Mouse (Mus musculus) CH12.LX (cell line): ENCODE results near the gene Cfap61. TPM values are rescaled to one million over a fixed set of nuclear protein-coding genes. Genes with fewer than 3 reads are reported as not detected.

Experiments used
- DNase-seq: peaks from one replicate; pipeline ENCODE4 v3.0.0-alpha.2; 2013; ENCODE audit errors: extremely low read depth
- H3K27ac ChIP-seq: 2 replicates; pipeline ENCODE4 v1.5.1; 2012; ENCODE audit warnings: low read depth, mild to moderate bottlenecking, control low read depth, moderate library complexity; ENCODE audit not compliant: insufficient read depth
- H3K27me3 ChIP-seq: replicated peaks from 2 replicates; pipeline ENCODE3; 2012; ENCODE audit warnings: inconsistent platforms
- H3K36me3 ChIP-seq, 2 experiments: replicated peaks in 1 of 2; 2 replicates each; pipeline versions ENCODE3 to v1.6.1; 2012; ENCODE audit warnings: inconsistent platforms in 1 of 2, low read length in 1 of 2, mild to moderate bottlenecking in 1 of 2, mixed read lengths in 1 of 2, moderate library complexity in 1 of 2; ENCODE audit not compliant: control insufficient read depth in 1 of 2, insufficient read depth in 1 of 2
- H3K4me1 ChIP-seq, 2 experiments: 2 replicates each; pipeline ENCODE4 v1.6.1; 2012; ENCODE audit warnings: inconsistent platforms in 1 of 2, moderate library complexity in 1 of 2; ENCODE audit not compliant: insufficient read depth in 2 of 2, control insufficient read depth in 1 of 2
- H3K4me2 ChIP-seq: 2 replicates; pipeline ENCODE4 v1.6.1; 2012; ENCODE audit warnings: low read depth, mild to moderate bottlenecking, control low read depth; ENCODE audit not compliant: poor library complexity, insufficient read depth, severe bottlenecking
- H3K4me3 ChIP-seq, 3 experiments: fragments of 150-350 bp in 1 of 3; sonication (generic) in 1 of 3; replicated peaks in 1 of 3; 2 replicates each; pipeline versions ENCODE3 to v1.5.1; 2011 to 2012; ENCODE audit warnings: low read depth in 2 of 3, low read length in 2 of 3, mild to moderate bottlenecking in 2 of 3, moderate library complexity in 2 of 3, control low read depth in 1 of 3, improper control_type of control experiment in 1 of 3, inconsistent platforms in 1 of 3, mixed read lengths in 1 of 3; ENCODE audit not compliant: poor library complexity in 1 of 3
- H3K79me2 ChIP-seq: replicated peaks from 2 replicates; pipeline ENCODE4 v1.6.1; 2012; ENCODE audit warnings: mild to moderate bottlenecking, moderate library complexity; ENCODE audit not compliant: control insufficient read depth, poor library complexity, insufficient read depth, severe bottlenecking; ENCODE audit errors: extremely low read depth
- H3K9ac ChIP-seq: 2 replicates; pipeline ENCODE4 v1.6.1; 2012; ENCODE audit warnings: low read depth, mild to moderate bottlenecking, control low read depth, moderate library complexity; ENCODE audit not compliant: insufficient read depth
- H3K9me3 ChIP-seq: replicated peaks from 2 replicates; pipeline ENCODE3; 2012; ENCODE audit warnings: low read length, inconsistent platforms, mixed read lengths
- BHLHE40 ChIP-seq: IDR thresholded peaks from 2 replicates; pipeline ENCODE4 v1.6.1; 2011; ENCODE audit warnings: mild to moderate bottlenecking, low read depth, low read length, improper control_type of control experiment
- CTCF ChIP-seq, 2 experiments: IDR thresholded peaks in 1 of 2; conservative IDR thresholded peaks in 1 of 2; 2 replicates each; pipeline ENCODE4 v1.5.1; 2011 to 2012; ENCODE audit warnings: low read depth in 2 of 2, low read length in 2 of 2, improper control_type of control experiment in 1 of 2, inconsistent platforms in 1 of 2, mild to moderate bottlenecking in 1 of 2, moderate library complexity in 1 of 2
- EP300 ChIP-seq: IDR thresholded peaks from 2 replicates; pipeline ENCODE4 v1.6.1; 2011; ENCODE audit warnings: low read length, improper control_type of control experiment
- ETS1 ChIP-seq: conservative IDR thresholded peaks from 2 replicates; pipeline ENCODE4 v1.6.1; 2012; ENCODE audit warnings: low read depth, mild to moderate bottlenecking, inconsistent platforms, low read length, improper control_type of control experiment, moderate library complexity
- JUN ChIP-seq: IDR thresholded peaks from 2 replicates; pipeline ENCODE4 v1.6.1; 2011; ENCODE audit warnings: low read depth, mild to moderate bottlenecking, low read length, improper control_type of control experiment, moderate library complexity; ENCODE audit not compliant: insufficient read depth
- MEF2A ChIP-seq: IDR thresholded peaks from 2 replicates; pipeline ENCODE4 v1.6.1; 2014; ENCODE audit warnings: low read depth, mild to moderate bottlenecking, inconsistent platforms, low read length, improper control_type of control experiment, borderline replicate concordance
- MXI1 ChIP-seq: IDR thresholded peaks from 2 replicates; pipeline ENCODE4 v1.6.1; 2011; ENCODE audit warnings: mild to moderate bottlenecking, low read depth, low read length, improper control_type of control experiment
- MYC ChIP-seq: IDR thresholded peaks from 2 replicates; pipeline ENCODE4 v1.6.1; 2011; ENCODE audit warnings: low read depth, mild to moderate bottlenecking, improper control_type of control experiment, low read length
- NELFE ChIP-seq: IDR thresholded peaks from 2 replicates; pipeline ENCODE4 v1.6.1; 2011; ENCODE audit warnings: low read depth, low read length, improper control_type of control experiment
- PAX5 ChIP-seq: IDR thresholded peaks from 2 replicates; pipeline ENCODE4 v1.6.1; 2012; ENCODE audit warnings: low read length, inconsistent platforms, mixed read lengths
- POLR2AphosphoS2 ChIP-seq: IDR thresholded peaks from 2 replicates; pipeline ENCODE4 v1.6.1; 2011; ENCODE audit warnings: low read depth, low read length, improper control_type of control experiment
- RAD21 ChIP-seq: IDR thresholded peaks from 2 replicates; pipeline ENCODE4 v1.6.1; 2011; ENCODE audit warnings: low read depth, mild to moderate bottlenecking, low read length, improper control_type of control experiment, moderate library complexity
- SIN3A ChIP-seq: IDR thresholded peaks from 2 replicates; pipeline ENCODE4 v1.6.1; 2012; ENCODE audit warnings: low read length, improper control_type of control experiment, inconsistent platforms
- SMC3 ChIP-seq: IDR thresholded peaks from 2 replicates; pipeline ENCODE4 v1.6.1; 2011; ENCODE audit warnings: low read depth, low read length, improper control_type of control experiment
- TCF12 ChIP-seq: IDR thresholded peaks from 2 replicates; pipeline ENCODE4 v1.6.1; 2014; ENCODE audit warnings: low read depth, mild to moderate bottlenecking, inconsistent platforms, low read length, improper control_type of control experiment
- UBTF ChIP-seq: IDR thresholded peaks from 2 replicates; pipeline ENCODE4 v1.6.1; 2012; ENCODE audit warnings: low read depth, mild to moderate bottlenecking, inconsistent platforms, low read length, improper control_type of control experiment, moderate library complexity
- ZC3H11A ChIP-seq: IDR thresholded peaks from 2 replicates; pipeline ENCODE4 v1.6.1; 2012; ENCODE audit warnings: low read depth, mild to moderate bottlenecking, inconsistent platforms, low read length, improper control_type of control experiment
- ZNF384 ChIP-seq: IDR thresholded peaks from 2 replicates; pipeline ENCODE4 v1.6.1; 2012; ENCODE audit warnings: low read depth, low read length, improper control_type of control experiment, inconsistent platforms
- dilution Hi-C: fragments of 300-500 bp; cut with MboI; formaldehyde crosslinking; loops from 2 replicates; pipeline ENCODE4 v1.14.3; 2020; ENCODE audit warnings: low sequenced_read_pairs; ENCODE audit not compliant: extremely low pct_unique_long_range_greater_than_20kb, extremely low pct_ligation_motif_present
- in situ Hi-C: fragments of 300-500 bp; cut with MboI; formaldehyde crosslinking; loops from 3 replicates; pipeline ENCODE4 v1.14.3; 2019; ENCODE audit warnings: low sequenced_read_pairs, low pct_ligation_motif_present, low pct_unique_long_range_greater_than_20kb, mixed read lengths
- polyA plus RNA-seq: library from polyadenylated mRNA; unstranded; fragments of >175 nt; gene quantifications from 2 replicates; pipeline ENCODE4 v1.2.1, GENCODE M21; 2012; ENCODE audit warnings: low read depth; ENCODE audit not compliant: insufficient read length
- total RNA-seq, 2 experiments: library from RNA; depleted of rRNA; stranded (reverse); fragments of 300-350 nt in 1 of 2; fragments of >200 nt in 1 of 2; gene quantifications; 2 replicates each; pipeline ENCODE4 v1.2.3; 2012 to 2014

Gene Cfap61
- total and polyA plus RNA-seq, 3 experiments = 0.34 TPM; not detected in 2

- H3K79me2 ChIP-seq = no peaks in the 10 kb centered on the region
- dilution Hi-C loops (no loop called here), in situ Hi-C loops (no loop called here)
- H3K27me3 ChIP-seq = no peaks in the 10 kb centered on the region
- no peak for TF ChIP-seq JUN
- TF ChIP-seq NELFE = no peak
- no peak for TF ChIP-seq ZC3H11A
- TF ChIP-seq SMC3 = no peak
- TF ChIP-seq MYC = no peak
- no peak for TF ChIP-seq MXI1
- H3K9ac ChIP-seq = no peak overlapping the region
- DNase-seq = no peak
- no peak overlapping the region for H3K4me3 ChIP-seq
- H3K4me2 ChIP-seq = no peak overlapping the region
- peaks cover 6% of the 10 kb centered on the region for H3K9me3 ChIP-seq
- no peaks in the 10 kb centered on the region for H3K36me3 ChIP-seq
- no peaks in the 10 kb centered on the region; a peak in 1 of 4 replicates for H3K4me1 ChIP-seq
- H3K27ac ChIP-seq = no peak overlapping the region
Observed at GRCm38 (mm10) chr2:146174173-146174572, 239.6 kb downstream of the Cfap61 start.

GRCm38 (mm10) chr2:146178718-146179117 is 244.1 kb downstream of the Cfap61 start:
- TF ChIP-seq ZNF384 = peak; percentile 47; the same call in 1 of the 2 replicates
- TF ChIP-seq UBTF = no peak
- TF ChIP-seq EP300 = no peak
- peak in 1 of 2 experiments; percentile 21; a peak in 2 of 4 replicates for TF ChIP-seq CTCF (conservative IDR thresholded peaks at IDR 0.05 in 1 of 2, IDR thresholded peaks at IDR 0.05 in 1 of 2; ENCODE audit: low read depth in 2 of 2, low read length in 2 of 2)
- no peak for TF ChIP-seq PAX5
- no peak for TF ChIP-seq MEF2A
- no peak for TF ChIP-seq ETS1
- no peak for TF ChIP-seq JUN
- no peak for TF ChIP-seq SIN3A
- no peak for TF ChIP-seq POLR2AphosphoS2
- TF ChIP-seq RAD21 = no peak; the same call in 1 of the 2 replicates
- TF ChIP-seq BHLHE40 = no peak
- no peak for TF ChIP-seq TCF12
- dilution Hi-C loops = no loop called here
- H3K27me3 ChIP-seq = no peaks in the 10 kb centered on the region
- in situ Hi-C loops = no loop called here
- H3K27ac ChIP-seq = no peak overlapping the region
- no peaks in the 10 kb centered on the region for H3K36me3 ChIP-seq
- H3K4me2 ChIP-seq = no peak overlapping the region
- no peaks in the 10 kb centered on the region for H3K4me1 ChIP-seq
- no peaks in the 10 kb centered on the region for H3K79me2 ChIP-seq
- H3K4me3 ChIP-seq = no peak overlapping the region
- DNase-seq = no peak
- peaks cover 7% of the 10 kb centered on the region for H3K9me3 ChIP-seq
- no peak overlapping the region for H3K9ac ChIP-seq
